Mouse (Mus musculus): ENCODE measurements at regions not wholly inside any gene's neighbourhood (a gene's known extent, or its start where the extent isn't known, plus 50 kb on each side); places are given as distances from the start of the nearest gene placed in this dataset.

DNA sequence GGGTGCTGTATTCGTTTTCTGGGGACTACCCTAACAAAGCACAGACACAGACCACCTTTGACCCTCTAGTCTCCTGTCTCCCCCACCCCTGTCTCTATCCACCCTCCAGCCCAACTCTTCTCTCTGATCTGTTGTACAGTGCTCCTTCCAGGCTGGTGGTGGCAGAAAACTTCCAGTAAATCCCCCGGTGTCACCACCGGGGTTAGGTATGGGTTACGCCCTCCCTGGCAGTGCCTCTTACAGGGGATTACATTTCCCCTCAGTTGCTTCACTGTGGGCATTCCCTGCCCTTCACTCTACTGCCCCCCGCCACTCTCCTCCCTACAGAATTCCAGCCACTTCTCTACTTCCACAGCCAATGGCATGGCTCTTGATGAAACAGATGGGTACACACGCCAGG is 153.5 kb upstream of the Agap1 start:
- TF ChIP-seq POLR2A (IDR thresholded peaks at IDR 0.05; ENCODE audit: control insufficient read depth in 1 of 2, insufficient read depth in 1 of 2, low read depth in 1 of 2, low read length in 2 of 2, poor library complexity in 1 of 2) = no peak
- TF ChIP-seq MYB (IDR thresholded peaks at IDR 0.05; ENCODE audit: low read depth, low read length) = no peak
- no peak for TF ChIP-seq MXI1 (IDR thresholded peaks at IDR 0.05; ENCODE audit: low read depth, low read length)
- TF ChIP-seq HCFC1 (IDR thresholded peaks at IDR 0.05; ENCODE audit: low read depth, low read length) = no peak
- no peak for TF ChIP-seq CTCF (IDR thresholded peaks at IDR 0.05 in 2 of 3, conservative IDR thresholded peaks at IDR 0.05 in 1 of 3; ENCODE audit: control insufficient read depth in 1 of 3, insufficient read depth in 1 of 3, low read depth in 2 of 3, low read length in 3 of 3, poor library complexity in 1 of 3, severe bottlenecking in 1 of 3)
- no peak for TF ChIP-seq ELF1 (IDR thresholded peaks at IDR 0.05; ENCODE audit: low read depth, low read length)
- TF ChIP-seq MAFK (IDR thresholded peaks at IDR 0.05; ENCODE audit: borderline replicate concordance, low read depth, low read length) = no peak
